Mouse (Mus musculus) cerebellum, adult 2 months (tissue): ENCODE measurements around the gene Iqgap1.

ENCODE experiments used
- CTCF ChIP-seq: fragments of 200-500 bp; IDR thresholded peaks from 2 replicates; pipeline ENCODE4 v1.5.1; 2011; ENCODE audit warnings: low read depth, mild to moderate bottlenecking, control low read depth, low read length, moderate library complexity, borderline replicate concordance; ENCODE audit not compliant: insufficient read depth
- POLR2A ChIP-seq: fragments of 200-500 bp; IDR thresholded peaks from 2 replicates; pipeline ENCODE4 v1.6.1; 2011; ENCODE audit warnings: low read length, control low read depth, borderline replicate concordance; ENCODE audit not compliant: insufficient read depth

DNA sequence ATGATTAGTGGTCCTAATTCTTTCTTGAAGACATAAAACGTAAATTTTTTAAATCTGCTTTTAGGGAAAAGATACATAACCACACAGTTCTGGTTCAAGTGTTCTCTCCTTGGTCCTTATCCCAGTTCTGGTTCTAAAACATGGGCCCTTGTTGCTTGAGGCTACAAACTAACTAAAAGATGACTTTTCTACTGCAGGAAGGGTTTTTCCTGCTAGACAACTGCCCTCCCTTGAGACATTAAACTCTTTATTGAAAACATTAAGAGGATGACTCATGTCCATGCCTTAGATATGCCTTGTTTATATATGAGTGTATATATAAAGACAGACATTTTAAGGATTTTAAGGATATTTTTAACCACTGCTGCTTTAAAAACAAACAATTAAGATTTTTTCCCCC, 17.4 kb upstream of the Iqgap1 start:
- TF ChIP-seq CTCF (no peak), POLR2A (no peak)
